Mouse (Mus musculus) bone marrow, adult 2 months (tissue): ENCODE measurements around the gene Tma7.

Experiments used
- CTCF ChIP-seq: fragments of 200-500 bp; IDR thresholded peaks from 2 replicates; pipeline ENCODE4 v1.5.1; 2011; ENCODE audit warnings: low read length, control low read depth; ENCODE audit not compliant: control insufficient read depth, insufficient read depth
- POLR2A ChIP-seq: fragments of 200-500 bp; IDR thresholded peaks from 2 replicates; pipeline ENCODE4 v1.6.1; 2011; ENCODE audit warnings: low read depth, mild to moderate bottlenecking, control low read depth, low read length, borderline replicate concordance; ENCODE audit not compliant: control insufficient read depth

GRCm38 (mm10) chr9:109059136-109059903 lies 23.1 kb downstream of the Tma7 start, which contains the start of gene Trex1:
- TF ChIP-seq POLR2A, result peak; percentile 99
- TF ChIP-seq CTCF, result peak; percentile 99
